Mouse (Mus musculus) heart, postnatal 4 days (tissue): ENCODE results near the gene Mdm4. TPM values are rescaled to one million over a fixed set of nuclear protein-coding genes. Genes with fewer than 3 reads are reported as not detected.
"Not testable (repeated sequence)": the region's sequence is repeated elsewhere in the genome, so short reads cannot be mapped to it uniquely, and the experiment has no call there.

Source experiments
- DNase-seq: peaks from one replicate; pipeline ENCODE4 v3.0.0; 2021
- total RNA-seq, 2 experiments: library from RNA; stranded (reverse); gene quantifications; 2 replicates each; pipeline ENCODE4 v1.2.3; 2021

The Mdm4 gene
- total RNA-seq, 2 experiments from 2014 or later, result 55.1 to 59.8 TPM

DNA sequence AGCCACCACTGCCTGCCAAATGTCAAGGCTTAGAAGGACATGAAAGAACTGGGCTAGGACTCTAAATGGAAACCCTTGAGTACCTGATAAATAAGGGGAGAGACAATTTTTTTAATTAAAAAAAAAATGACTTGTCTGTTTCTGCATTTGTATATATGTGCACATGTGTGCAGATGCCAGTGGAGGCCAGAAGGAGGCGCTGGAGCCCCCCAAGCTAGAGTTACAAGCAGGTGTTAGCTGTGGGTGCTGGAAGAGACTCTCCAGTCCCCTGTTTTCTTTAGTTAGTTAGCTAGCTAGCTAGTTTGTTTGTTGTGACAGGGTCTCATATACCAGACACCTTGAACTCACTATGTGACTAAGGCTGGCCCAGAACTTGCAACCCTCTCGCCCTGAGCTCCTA is 21.5 kb upstream of the Mdm4 start:
- DNase-seq, result no peak

DNA sequence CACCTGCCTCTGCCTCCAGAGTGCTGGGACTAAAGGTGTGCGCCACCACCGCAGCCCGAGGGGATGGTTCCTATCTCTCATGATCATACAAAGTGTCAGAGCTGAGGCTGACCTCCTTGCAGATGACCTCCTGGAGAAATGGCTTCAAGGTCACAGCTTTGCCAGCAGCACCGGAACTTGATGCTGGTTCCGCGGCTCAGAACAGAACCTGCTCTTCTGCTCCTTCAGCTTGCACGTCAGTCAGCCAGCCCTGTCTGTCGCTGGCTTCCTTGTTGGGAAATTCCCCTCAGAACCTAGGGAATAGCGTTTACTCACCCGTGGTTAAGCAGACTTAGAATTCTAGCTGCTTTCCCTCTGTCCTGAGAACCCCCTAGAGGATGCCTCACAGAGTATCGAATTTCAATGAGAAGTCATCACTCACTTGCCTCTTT is 19.7 kb upstream of the Mdm4 start:
- no peak for DNase-seq

DNA sequence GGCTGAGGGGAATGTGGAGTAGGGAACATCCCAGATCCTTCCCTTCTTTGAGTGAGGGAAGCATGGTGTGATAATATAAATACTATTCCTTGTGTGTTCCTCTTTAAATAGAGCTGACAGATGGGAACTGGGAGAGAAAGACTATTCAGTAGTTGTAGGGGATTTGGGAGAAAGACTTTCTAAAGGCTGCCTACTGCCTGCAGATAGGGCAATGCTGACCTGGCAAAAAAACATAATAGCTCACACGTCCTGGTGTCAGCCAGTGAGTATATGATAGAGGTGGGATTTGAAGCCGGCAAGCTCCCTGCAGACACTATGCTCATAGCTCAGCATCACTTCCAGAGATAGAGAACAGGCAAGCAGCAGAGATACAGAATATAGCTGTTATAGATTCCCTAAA is 18.3 kb upstream of the Mdm4 start:
- DNase-seq, result no peak

DNA sequence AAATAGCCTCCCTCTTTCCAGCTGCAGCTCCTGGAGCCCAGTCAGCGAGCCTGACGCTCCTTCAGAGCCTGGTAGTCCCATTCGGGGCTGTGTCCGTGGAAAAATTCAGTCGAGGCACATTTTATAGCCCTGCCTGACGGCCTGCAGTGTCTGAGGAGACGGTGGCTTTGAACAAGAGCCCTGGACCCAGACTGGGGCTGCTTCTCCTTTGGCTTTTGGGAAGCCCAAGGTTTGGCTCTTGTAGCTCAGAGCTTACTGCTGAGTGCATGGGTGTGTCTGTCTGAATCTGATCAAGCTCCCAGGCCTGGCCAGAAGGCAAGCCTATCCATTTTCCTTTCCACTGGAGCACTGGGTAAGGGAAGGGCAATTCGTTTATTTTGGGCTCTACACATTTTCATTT is 17.2 kb upstream of the Mdm4 start:
- DNase-seq, result no peak

DNA sequence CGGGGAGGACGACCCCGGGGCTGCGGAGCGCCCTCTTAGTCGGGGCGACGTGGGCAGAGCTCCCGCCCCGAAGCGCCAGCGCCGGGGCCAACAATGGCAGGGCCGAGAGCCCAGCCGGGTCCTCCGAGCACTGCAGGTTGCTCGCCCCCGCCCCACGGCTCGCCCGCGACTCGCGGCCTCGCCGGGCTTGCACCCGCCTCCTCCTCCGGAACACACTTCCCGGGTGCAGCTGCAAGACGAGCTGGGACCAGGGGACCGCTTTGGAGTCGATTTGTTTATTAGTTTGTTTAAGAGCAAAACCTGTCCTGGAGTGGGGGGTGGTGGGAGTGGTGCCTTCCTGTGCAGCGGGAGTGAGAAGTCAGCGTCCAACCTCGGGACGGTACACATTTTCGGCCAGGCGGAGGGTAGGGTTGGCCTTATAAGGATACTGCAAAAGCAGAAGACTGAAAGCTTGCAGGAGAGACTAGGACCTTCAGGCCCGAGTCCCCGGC is 16.1 kb upstream of the Mdm4 start:
- peak; percentile 50 for DNase-seq

DNA sequence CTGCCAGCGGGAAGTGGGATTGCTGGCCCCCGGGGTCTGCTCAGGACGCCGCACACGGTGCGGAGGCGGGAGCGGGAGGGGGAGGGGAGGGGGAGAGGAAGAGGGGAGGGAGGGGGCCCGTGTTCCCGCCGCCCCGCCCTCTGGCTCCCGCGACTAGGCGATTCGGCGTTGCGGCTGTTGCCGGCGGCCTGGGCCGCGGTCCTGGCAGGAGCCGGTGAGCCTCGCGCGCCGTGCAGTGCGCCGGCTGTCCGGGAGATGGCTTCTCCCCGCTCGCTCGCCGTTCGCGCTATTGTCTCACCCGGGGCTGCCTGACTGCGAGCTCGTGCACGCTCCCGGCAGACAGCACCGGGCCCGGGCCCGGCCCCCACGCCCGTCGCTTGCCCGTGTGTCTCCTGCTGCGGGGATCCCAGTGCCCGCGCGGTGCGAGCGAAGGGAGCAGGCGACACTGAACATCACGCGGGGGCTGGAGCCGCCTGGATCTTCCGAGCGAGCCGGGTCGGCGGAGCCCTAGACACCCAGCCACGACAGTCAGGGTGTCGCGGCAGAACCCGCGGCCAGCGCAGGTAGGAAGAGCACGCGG is 15.6 kb upstream of the Mdm4 start:
- peak; percentile 85 for DNase-seq

DNA sequence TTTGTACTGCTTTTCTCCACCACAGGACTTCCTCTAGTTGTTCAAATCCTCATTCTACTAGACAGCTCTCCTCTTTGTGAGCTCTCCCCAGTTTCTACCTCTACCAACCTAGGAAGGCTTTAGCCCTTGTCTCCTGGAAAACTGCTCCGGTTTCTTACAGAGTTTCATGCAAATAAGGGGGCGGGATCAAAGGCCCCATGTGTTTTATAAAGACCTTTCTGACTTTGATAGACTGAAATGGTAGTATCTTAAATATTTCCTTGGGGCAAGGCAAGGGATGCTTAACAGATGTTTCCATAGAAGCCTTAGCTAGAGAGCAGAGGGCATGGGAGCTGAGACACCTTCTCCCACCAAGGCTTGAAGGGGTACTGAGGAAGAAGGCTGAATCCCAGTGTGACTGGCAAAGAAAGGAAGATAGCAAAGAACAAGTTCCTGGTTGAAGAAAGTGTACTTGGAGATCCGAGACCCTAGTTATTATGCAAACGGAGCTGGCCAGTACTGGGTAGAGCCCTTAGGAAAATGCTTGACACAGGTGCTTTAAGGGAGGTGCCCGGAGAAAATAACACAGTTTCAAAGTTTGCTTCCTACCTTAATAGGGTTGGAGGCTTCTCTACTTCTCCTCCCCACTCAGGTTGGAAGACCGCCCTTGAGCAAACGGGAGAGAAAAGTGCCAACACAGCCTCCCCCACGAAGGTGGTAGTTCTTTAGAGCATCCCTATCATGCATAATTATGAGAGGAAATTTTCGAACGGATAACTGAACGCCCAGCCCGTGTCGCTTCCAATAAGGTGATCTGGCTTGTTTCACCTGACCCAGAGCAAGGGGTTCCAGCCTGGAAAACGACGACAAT is 14.9 kb upstream of the Mdm4 start, which contains the start of gene Pik3c2b:
Pik3c2b (plus strand) TSS at position 657 of the 850 bp plus-strand sequence.
- no peak for DNase-seq

DNA sequence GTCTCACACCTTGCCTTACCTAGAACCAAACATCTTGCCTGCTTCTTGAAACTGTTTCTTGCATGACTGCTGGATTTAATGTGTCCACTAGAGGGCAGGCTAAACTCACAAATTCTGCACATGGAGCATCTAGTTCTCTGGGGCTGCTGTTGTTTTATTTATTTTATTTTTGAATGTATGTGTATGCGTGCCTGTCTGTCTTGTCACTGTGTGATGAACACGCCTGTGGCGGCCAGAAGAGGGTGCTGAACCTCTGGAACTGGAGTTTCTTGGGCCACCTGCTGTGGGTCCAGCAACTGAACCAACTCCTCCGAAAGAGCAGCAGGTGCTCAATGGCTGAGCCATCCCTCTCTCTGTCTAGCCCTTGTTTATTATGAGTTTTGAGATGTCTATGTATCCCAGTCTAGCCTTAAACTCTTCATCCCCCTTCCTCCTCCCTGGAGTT is 9.2 kb upstream of the Mdm4 start:
- peak; percentile 67 for DNase-seq

DNA sequence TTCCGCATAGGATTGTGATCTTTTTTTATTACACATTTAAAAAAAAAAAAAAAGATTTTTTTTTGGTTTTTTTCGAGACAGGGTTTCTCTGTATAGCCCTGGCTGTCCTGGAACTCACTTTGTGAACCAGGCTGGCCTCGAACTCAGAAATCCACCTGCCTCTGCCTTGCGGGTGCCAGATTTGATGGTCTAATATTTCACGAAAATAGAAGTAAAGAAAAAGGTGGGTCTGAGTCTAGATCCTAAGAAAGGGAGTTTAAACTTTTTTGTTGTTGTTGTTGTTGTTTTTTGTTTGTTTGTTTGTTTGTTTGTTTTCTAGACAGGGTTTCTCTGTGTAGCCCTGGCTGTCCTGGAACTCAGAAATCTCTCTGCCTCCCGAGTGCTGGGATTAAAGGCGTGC is 4.3 kb upstream of the Mdm4 start:
- DNase-seq, result not testable (repeated sequence)

DNA sequence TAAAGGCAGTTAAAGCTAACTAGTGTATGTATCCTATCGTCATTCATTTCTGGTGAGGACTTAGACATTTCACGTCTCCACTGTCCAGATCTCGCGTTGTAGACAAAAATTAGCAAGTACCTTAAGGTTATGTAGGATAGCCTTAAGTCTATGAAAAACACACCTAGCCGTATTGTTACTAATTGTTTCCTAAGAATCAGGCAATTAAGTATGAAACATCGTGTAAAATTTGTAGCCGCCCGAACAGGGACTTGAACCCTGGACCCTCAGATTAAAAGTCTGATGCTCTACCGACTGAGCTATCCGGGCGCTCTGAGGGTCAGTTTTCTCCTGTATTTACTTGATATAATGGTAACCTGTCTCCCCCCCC is 3.7 kb upstream of the Mdm4 start:
- DNase-seq, result peak; percentile 67

DNA sequence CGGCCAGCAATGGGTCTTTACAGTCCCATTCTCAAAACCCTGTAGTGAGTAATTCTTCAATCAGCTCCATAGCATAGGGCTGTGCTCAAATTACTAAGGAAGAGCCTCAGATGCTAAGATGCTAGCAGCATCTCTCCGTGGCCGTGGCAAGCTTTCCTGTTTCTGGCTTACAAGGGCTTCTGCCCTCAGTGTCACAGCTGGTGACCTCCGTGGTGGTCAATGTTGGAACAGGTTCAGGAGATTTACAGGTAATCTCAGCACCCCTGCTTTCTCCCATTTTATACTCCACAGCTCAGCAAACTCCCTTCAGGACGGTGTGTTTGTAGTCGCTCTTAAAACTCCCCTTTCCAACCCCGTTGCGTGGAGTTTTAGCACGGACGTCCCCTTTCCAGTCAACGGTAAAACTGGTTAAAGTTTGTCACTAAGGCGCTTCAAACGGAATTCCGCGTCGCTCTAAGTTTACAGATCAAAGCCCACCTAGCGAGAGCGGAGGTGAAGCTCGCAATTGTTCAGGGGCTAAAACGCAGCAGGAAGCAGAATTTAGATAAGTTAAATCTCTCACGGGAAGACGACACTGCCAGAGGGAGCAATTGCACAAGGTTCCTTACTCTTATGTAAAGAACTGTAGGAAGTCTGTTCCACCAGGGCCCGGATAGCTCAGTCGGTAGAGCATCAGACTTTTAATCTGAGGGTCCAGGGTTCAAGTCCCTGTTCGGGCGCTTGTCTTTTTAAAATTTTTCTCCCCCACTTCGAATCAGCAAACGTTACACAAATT is 3.1 kb upstream of the Mdm4 start:
- peak; percentile 73 for DNase-seq

DNA sequence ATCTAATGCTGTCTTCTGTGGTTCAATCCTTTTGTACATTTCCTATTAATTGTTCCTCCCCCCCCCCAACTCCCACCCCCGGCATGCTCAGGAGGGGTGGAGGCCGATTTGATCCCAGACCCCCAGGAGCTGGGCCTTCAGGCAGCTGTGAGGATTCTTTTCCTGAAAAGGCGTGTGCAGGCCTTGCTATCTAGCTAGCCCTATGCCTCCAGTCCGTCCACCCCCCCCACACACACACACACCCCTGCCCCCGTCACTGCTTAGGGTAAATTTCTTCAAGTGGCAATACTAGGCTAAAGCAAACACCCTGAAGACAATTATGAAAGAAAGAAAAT is 2.6 kb upstream of the Mdm4 start:
- DNase-seq, result no peak

DNA sequence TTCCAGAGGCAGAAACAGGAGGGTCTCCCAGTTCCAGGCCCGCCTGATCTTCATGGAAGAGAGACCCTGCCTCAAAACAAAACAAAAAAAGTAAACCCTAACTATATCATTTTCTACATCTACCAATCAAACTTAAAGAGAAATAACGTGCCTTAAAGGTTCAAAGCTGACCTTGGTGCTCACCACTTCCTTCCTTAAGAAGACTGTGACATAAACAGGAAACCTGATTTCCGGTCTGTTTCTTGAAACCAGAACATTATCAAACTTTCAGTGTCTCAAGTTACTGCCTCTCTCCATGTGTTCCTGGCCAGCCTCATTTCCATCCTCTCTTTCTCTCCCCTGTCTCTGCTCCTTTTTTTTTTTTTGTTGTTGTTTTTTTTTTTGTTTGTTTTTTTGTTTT is 617 bp downstream of the Mdm4 start:
- DNase-seq, result no peak

DNA sequence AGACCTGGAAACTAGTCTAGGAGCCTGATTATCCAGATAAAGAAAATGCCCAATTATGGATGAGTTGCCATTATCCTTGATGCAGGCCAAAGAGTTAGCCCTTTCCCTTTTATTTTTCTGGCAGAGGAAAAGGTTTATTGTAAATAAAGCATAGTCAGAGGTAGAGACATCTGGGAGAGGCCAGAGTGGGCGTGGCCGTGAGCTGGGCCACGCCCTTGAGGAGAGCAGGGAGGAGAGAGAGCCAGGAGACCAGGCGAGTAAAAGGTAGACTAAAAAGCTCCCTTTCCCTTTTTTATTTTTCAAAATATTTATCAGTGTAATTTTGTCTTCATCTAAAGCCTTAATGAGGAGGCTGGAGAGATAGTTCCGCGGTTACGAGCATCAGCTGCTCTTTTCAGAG is 2.4 kb downstream of the Mdm4 start:
- no peak for DNase-seq

DNA sequence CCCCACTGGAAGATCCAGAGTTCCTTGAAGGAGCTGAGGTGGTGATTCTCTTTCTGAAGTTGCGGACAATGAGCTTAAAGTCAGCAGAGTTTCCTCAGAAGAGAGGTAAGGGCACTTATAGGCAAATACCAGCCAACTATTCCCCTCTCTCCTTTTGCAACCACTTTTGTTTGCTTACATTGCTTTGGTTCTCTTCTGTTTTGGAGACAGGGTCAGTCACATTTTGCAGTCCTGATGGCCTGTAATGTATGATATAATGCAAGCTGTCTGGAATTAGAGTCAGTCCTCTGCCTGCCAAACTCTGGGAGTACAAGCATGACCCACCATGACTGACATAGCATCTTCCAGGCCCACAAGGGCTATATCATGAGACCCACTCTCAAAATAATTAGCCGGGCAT is 3.2 kb downstream of the Mdm4 start:
- DNase-seq, result no peak

DNA sequence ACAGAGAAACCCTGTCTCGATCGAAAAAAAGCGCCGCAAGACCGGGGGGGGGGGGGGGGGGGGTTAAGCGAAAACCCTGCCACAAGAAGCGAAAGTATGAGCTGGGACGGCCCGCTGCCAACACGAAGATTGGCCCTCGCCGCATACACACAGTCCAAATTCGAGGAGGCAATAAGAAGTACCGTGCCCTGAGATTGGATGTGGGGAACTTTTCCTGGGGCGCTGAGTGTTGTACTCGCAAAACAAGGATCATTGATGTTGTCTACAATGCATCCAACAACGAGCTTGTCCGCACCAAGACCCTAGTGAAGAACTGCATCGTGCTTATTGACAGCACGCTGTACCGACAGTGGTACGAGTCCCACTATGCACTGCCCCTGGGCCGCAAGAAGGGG is 4.6 kb downstream of the Mdm4 start:
- DNase-seq, result peak; percentile 18

DNA sequence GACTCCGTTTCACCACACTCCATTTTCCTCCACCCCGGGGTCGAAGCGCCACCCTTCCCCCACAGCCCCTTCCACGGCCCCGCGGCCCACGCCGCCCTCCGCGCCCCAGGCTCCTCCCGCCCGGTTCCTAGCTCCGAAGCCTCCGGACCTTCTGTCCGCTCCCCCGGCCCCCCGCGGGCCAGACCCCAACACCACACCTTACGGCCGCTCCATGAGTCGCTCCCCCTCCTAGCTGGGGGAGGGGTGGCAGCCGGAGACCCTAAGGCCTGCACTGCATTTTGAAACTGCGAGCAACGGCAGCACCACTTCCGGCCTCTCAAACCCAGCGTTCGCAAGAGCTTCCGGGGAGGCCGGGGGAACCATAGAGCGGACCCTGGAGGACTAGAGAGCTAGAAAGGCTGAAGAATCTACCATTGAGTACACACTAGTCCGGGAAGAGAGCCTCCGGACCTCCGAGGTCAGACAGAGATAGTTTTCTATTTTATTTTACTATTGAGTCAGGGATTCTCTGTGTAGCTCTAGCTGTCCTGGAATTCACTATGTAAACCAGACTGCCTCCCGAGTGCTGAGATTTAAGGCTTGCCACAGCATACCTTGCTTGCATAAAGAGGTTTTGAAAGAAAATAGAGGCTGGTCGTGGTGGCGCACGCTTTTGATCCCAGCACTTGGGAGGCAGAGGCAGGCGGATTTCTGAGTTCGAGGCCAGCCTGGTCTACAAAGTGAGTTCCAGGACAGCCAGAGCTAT is 5.1 kb downstream of the Mdm4 start:
- peak; percentile 89 for DNase-seq

DNA sequence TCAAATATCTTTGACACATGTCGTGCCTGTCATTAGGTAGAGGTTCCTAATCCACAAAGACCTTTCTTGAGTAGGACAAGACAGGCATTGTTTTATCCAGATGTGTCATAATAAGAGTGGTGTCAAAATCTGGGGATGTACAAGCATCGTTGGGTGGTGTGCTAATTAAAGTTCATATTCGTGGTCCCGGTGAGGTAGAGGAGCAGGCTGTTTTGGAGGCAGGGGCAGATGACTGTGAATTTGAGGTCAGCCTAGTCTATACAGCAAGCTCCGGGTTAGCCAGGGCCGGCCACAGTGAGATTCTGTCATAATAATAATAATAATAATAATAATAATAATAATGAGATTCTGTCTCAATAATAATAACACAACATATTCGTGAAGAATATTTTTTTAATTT is 5.9 kb downstream of the Mdm4 start:
- DNase-seq, result no peak

DNA sequence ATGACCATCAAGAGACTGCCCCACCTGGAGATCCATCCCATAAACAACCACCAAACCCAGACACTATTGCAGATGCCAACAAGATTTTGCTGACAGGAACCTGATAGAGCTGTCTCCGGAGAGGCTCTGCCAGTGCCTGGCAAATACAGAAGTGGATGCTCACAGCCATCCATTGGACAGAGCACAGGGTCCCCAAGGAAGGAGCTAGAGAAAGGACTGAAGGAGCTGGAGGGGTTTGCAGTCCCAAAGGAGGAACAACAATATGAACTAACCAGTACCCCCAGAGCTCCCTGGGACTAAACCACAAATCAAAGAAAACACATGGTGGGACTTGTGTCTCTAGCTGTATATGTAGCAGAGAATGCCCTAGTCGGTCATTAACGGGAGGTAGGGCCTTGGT is 6.6 kb downstream of the Mdm4 start:
- not testable (repeated sequence) for DNase-seq

DNA sequence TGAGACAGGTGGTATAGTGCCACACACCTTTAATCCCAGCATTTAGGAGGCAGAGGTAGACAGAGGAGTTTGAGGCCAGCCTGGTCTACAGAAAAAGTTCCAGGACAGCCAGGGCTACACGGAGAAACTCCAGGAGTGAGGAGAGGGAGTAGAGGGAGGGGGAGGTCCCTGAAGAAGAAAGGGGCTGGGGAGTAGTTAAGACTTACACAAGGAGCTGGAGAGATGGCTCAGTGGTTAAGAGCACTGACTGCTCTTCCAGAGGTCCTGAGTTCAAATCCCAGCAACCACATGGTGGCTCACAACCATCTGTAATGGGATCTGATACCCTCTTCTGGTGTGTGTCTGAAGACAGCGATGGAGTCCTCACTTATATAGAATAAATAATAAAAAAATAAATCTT is 8.4 kb downstream of the Mdm4 start:
- DNase-seq, result not testable (repeated sequence)

DNA sequence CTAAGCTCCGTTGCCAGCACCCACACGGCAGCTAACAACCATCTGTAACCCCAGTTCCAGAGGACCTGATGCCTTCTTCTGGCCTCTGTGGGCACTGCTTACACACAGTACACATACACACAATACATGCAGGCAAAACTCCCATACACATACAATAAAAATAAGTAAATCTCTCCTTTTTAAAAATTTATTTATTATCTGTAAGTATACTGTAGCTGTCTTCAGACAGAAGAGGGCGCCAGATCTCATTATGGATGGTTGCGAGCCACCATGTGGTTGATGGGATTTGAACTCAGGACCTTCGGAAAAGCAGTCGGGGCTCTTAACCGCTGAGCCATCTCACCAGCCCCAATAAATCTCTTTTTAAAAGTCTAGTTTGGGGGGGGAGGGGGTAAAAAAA is 9.0 kb downstream of the Mdm4 start:
- no peak for DNase-seq

DNA sequence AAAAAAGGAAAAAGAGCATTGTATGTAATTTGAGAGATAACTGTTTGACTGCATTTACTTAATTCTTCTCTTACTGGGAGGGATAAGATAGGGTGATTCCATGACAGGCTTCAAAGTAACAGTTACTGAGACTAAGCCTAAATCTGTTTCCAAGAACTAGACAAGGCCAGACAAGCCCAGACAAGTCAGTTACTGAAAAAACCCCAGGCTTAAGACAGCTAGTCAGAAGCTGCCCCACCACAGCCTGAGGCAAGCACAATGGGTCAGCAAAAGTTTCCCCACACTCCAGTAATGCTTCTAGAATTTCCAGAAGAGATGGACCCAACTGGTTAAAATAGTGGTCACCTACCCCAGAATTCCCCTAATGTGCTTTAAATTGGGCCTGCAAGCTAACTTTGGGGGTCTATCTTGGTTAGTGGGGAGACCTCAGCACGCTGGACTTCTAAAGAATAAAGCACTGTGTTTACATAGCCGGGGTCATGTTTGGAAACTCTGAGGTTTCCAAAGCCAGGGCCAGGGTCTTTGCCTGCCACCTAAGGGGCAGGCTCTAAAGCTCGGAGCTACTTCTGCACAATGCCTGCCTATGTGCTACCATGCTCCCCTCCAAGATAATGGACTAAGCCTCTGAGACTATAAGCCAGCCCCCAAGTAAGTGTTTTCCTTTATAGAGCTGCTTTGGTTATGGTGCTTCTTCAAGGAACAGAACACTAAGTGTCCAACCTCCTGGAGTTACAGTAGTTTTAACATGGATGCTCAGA is 10.0 kb downstream of the Mdm4 start:
- no peak for DNase-seq
